Mouse (Mus musculus): ENCODE results near the gene Npff. TPM values are rescaled to one million over a fixed set of nuclear protein-coding genes. Genes with fewer than 3 reads are reported as not detected.

The Npff gene
- polyA plus RNA-seq, 1 experiment from 2014 or later, result 5.0 TPM

- peaks cover 13% of the 10 kb centered on the region for H3K4me1 ChIP-seq (ENCODE audit: control insufficient read depth, insufficient read depth, low read depth, low read length)
Measured at GRCm38 (mm10) chr15:102474520-102474919, 50.2 kb downstream of the Npff start.

More at GRCm38 (mm10) chr15:102474520-102474919, 50.2 kb downstream of the Npff start:
- no peak overlapping the region for H3K27ac ChIP-seq (ENCODE audit: low read depth, low read length)
- no peak overlapping the region for H3K9ac ChIP-seq (ENCODE audit: low read depth, low read length)
- H3K36me3 ChIP-seq (ENCODE audit: control insufficient read depth, insufficient read depth, low read length), result peaks cover 30% of the 10 kb centered on the region
- H3K9me3 ChIP-seq (ENCODE audit: control insufficient read depth, low read length), result no peaks in the 10 kb centered on the region
- H3K4me3 ChIP-seq (ENCODE audit: low read length), result no peak overlapping the region
- 95% methylated on average over 2 of the region's 2 CpGs for WGBS
- no peaks in the 10 kb centered on the region for H3K27me3 ChIP-seq (replicated peaks; ENCODE audit: control insufficient read depth, insufficient read depth, low read length)
- no peak overlapping the region for H3K4me2 ChIP-seq (ENCODE audit: low read length)
- ATAC-seq, result no peak

Other genes with a start within 250 kb of the Npff start
- 65.9 and 67.6 TPM in 2 replicates for gene Mfsd5, start 245.5 kb downstream of the Npff start, polyA plus RNA-seq (2015; fragmentation: Nextera tagmentation; extraction: Ambion mirVana)
- gene Espl1, start 228.7 kb downstream of the Npff start, polyA plus RNA-seq (2015; fragmentation: Nextera tagmentation; extraction: Ambion mirVana), result 4.1 and 6.4 TPM in 2 replicates
- 448 and 464 TPM in 2 replicates for gene Pfdn5, start 198.8 kb downstream of the Npff start, polyA plus RNA-seq (2015; fragmentation: Nextera tagmentation; extraction: Ambion mirVana)
- gene Myg1, start 193.2 kb downstream of the Npff start, polyA plus RNA-seq (2015; fragmentation: Nextera tagmentation; extraction: Ambion mirVana), result 88.1 and 99.0 TPM in 2 replicates
- 36.1 and 38.1 TPM in 2 replicates for gene Aaas, start 174.2 kb downstream of the Npff start, polyA plus RNA-seq (2015; fragmentation: Nextera tagmentation; extraction: Ambion mirVana)
- gene Sp7, start 157.8 kb downstream of the Npff start, polyA plus RNA-seq (2015; fragmentation: Nextera tagmentation; extraction: Ambion mirVana), result 0.46 and 1.0 TPM in 2 replicates
- gene Sp1, start 118.8 kb downstream of the Npff start, polyA plus RNA-seq (2015; fragmentation: Nextera tagmentation; extraction: Ambion mirVana), result 3.4 and 3.5 TPM in 2 replicates
- 0.10 and 0.30 TPM in 2 replicates for gene Amhr2, start 79.6 kb downstream of the Npff start, polyA plus RNA-seq (2015; fragmentation: Nextera tagmentation; extraction: Ambion mirVana)
- gene Prr13, start 65.9 kb downstream of the Npff start, polyA plus RNA-seq (2015; fragmentation: Nextera tagmentation; extraction: Ambion mirVana), result 83.3 and 98.7 TPM in 2 replicates
- 120 TPM in 2 replicates for gene Pcbp2, start 54.4 kb downstream of the Npff start, polyA plus RNA-seq (2015; fragmentation: Nextera tagmentation; extraction: Ambion mirVana)
- gene Gm10337, start 21.2 kb downstream of the Npff start, polyA plus RNA-seq (2015; fragmentation: Nextera tagmentation; extraction: Ambion mirVana), result 8.1 and 21.8 TPM in 2 replicates
- gene Map3k12, start 7.9 kb downstream of the Npff start, polyA plus RNA-seq (2015; fragmentation: Nextera tagmentation; extraction: Ambion mirVana), result 55.7 and 62.4 TPM in 2 replicates
- gene Tarbp2, start 6.8 kb downstream of the Npff start, polyA plus RNA-seq (2015; fragmentation: Nextera tagmentation; extraction: Ambion mirVana), result 104 and 109 TPM in 2 replicates
- gene Gm28047, start 100.1 kb upstream of the Npff start, polyA plus RNA-seq (2015; fragmentation: Nextera tagmentation; extraction: Ambion mirVana), result not detected in 2 replicates
- 16.5 and 20.6 TPM in 2 replicates for gene Atf7, start 100.5 kb upstream of the Npff start, polyA plus RNA-seq (2015; fragmentation: Nextera tagmentation; extraction: Ambion mirVana)
- 41.0 and 50.2 TPM in 2 replicates for gene Atp5g2, start 147.4 kb upstream of the Npff start, polyA plus RNA-seq (2015; fragmentation: Nextera tagmentation; extraction: Ambion mirVana)
- gene Calcoco1, start 197.2 kb upstream of the Npff start, polyA plus RNA-seq (2015; fragmentation: Nextera tagmentation; extraction: Ambion mirVana), result 34.6 and 40.9 TPM in 2 replicates

All from hindbrain, embryonic 16.5 days (tissue).